Mouse (Mus musculus) activated CD4-positive, CD25-positive, alpha-beta regulatory T cell, adult 9 weeks (primary cell): ENCODE data around the gene 1110008P14Rik. TPM values are rescaled to one million over a fixed set of nuclear protein-coding genes. Genes with fewer than 3 reads are reported as not detected.

Source experiments
- polyA plus RNA-seq: library from polyadenylated mRNA; unstranded; fragments of 100-300 nt; shearing (Covaris generic); gene quantifications from one replicate; pipeline ENCODE4 v1.2.1, GENCODE M21; 2017

The 1110008P14Rik gene
- polyA plus RNA-seq: 85.2 TPM

GRCm38 (mm10) chr2:32381775-32382223 lies at the start of gene 1110008P14Rik:
1110008P14Rik (minus strand) TSS chr2:32381938.

GRCm38 (mm10) chr2:32395484-32395945 lies 13.8 kb upstream of the 1110008P14Rik start, which contains the start of gene Ptges2:
Ptges2 (plus strand) TSS chr2:32395896.

GRCm38 (mm10) chr2:32387706-32388490 lies 6.2 kb upstream of the 1110008P14Rik start, which contains the start of gene Lcn2:
Lcn2 (minus strand) TSS chr2:32388252.

GRCm38 (mm10) chr2:32353007-32353542 lies 28.7 kb downstream of the 1110008P14Rik start, which contains the start of gene Dnm1:
Dnm1 (minus strand) TSS chr2:32353338.

GRCm38 (mm10) chr2:32352151-32353006 lies 29.4 kb downstream of the 1110008P14Rik start, which contains the start of gene Ciz1:
Ciz1 (plus strand) TSS chr2:32352327.

Other genes starting within 250 kb of the 1110008P14Rik start
- 17.2 TPM for gene Prrc2b, start 230.9 kb downstream of the 1110008P14Rik start, polyA plus RNA-seq
- 11.7 TPM for gene Pomt1, start 145.3 kb downstream of the 1110008P14Rik start, polyA plus RNA-seq
- 90.7 TPM for gene Uck1, start 121.8 kb downstream of the 1110008P14Rik start, polyA plus RNA-seq
- gene Golga2, start 94.6 kb downstream of the 1110008P14Rik start, polyA plus RNA-seq: 45.3 TPM
- 279 TPM for gene Swi5, start 93.9 kb downstream of the 1110008P14Rik start, polyA plus RNA-seq
- 122 TPM for gene Ciz1, start 29.6 kb downstream of the 1110008P14Rik start, polyA plus RNA-seq
- gene Dnm1, start 28.6 kb downstream of the 1110008P14Rik start, polyA plus RNA-seq: not detected
- gene Lcn2, start 6.3 kb upstream of the 1110008P14Rik start, polyA plus RNA-seq: not detected
- 2.2 TPM for gene Ptges2, start 14.0 kb upstream of the 1110008P14Rik start, polyA plus RNA-seq
- 8.3 TPM for gene Naif1, start 68.5 kb upstream of the 1110008P14Rik start, polyA plus RNA-seq
- gene Slc25a25, start 69.5 kb upstream of the 1110008P14Rik start, polyA plus RNA-seq: 4.1 TPM
- gene Fam102a, start 153.4 kb upstream of the 1110008P14Rik start, polyA plus RNA-seq: 59.5 TPM
- 142 TPM for gene Dpm2, start 188.9 kb upstream of the 1110008P14Rik start, polyA plus RNA-seq
- gene Pip5kl1, start 192.9 kb upstream of the 1110008P14Rik start, polyA plus RNA-seq: not detected
- not detected for gene 9430097D07Rik, start 193.7 kb upstream of the 1110008P14Rik start, polyA plus RNA-seq
- 47.0 TPM for gene St6galnac4, start 205.2 kb upstream of the 1110008P14Rik start, polyA plus RNA-seq
- gene St6galnac6, start 217.8 kb upstream of the 1110008P14Rik start, polyA plus RNA-seq: 3.4 TPM
- gene Ak1, start 239.8 kb upstream of the 1110008P14Rik start, polyA plus RNA-seq: not detected